Mouse (Mus musculus) MEL (cell line): ENCODE measurements around the gene Sppl2a. TPM values are rescaled to one million over a fixed set of nuclear protein-coding genes. Genes with fewer than 3 reads are reported as not detected.

ENCODE experiments used
- DNase-seq: peaks from one replicate; pipeline ENCODE4 v3.0.0; 2011; ENCODE audit warnings: low read depth, low spot score
- H3K27ac ChIP-seq: 2 replicates; pipeline ENCODE4 v1.5.1; 2012; ENCODE audit warnings: low read depth, mild to moderate bottlenecking, control low read depth, low read length, moderate library complexity; ENCODE audit not compliant: control insufficient read depth
- H3K27me3 ChIP-seq, 2 experiments: fragments of 150-350 bp in 1 of 2; sonication (generic) in 1 of 2; 2 replicates each; pipeline ENCODE4 v1.6.1; 2012; ENCODE audit warnings: low read length in 2 of 2, mild to moderate bottlenecking in 2 of 2, improper control_type of control experiment in 1 of 2, moderate library complexity in 1 of 2; ENCODE audit not compliant: insufficient read depth in 2 of 2, control insufficient read depth in 1 of 2
- H3K36me3 ChIP-seq, 2 experiments: 2 replicates each; pipeline ENCODE4 v1.6.1; 2012 to 2014; ENCODE audit warnings: low read length in 2 of 2, improper control_type of control experiment in 1 of 2, inconsistent platforms in 1 of 2, mild to moderate bottlenecking in 1 of 2; ENCODE audit not compliant: insufficient read depth in 2 of 2, control insufficient read depth in 1 of 2
- H3K4me1 ChIP-seq, 2 experiments: fragments of 150-350 bp in 1 of 2; sonication (generic) in 1 of 2; 2 replicates each; pipeline ENCODE4 v1.6.1; 2012; ENCODE audit warnings: low read length in 2 of 2, improper control_type of control experiment in 1 of 2, mild to moderate bottlenecking in 1 of 2; ENCODE audit not compliant: insufficient read depth in 2 of 2, control insufficient read depth in 1 of 2
- H3K4me3 ChIP-seq, 2 experiments: fragments of 150-350 bp in 1 of 2; sonication (generic) in 1 of 2; 2 replicates each; pipeline ENCODE4 v1.5.1; 2012; ENCODE audit warnings: low read depth in 2 of 2, low read length in 2 of 2, mild to moderate bottlenecking in 2 of 2, moderate library complexity in 2 of 2, control low read depth in 1 of 2, improper control_type of control experiment in 1 of 2; ENCODE audit not compliant: control insufficient read depth in 1 of 2, insufficient read depth in 1 of 2
- H3K79me2 ChIP-seq: 2 replicates; pipeline ENCODE4 v1.6.1; 2012; ENCODE audit warnings: mild to moderate bottlenecking, low read length, moderate library complexity; ENCODE audit not compliant: control insufficient read depth, poor library complexity, insufficient read depth
- H3K9ac ChIP-seq: 2 replicates; pipeline ENCODE4 v1.6.1; 2012; ENCODE audit warnings: low read depth, mild to moderate bottlenecking, control low read depth, low read length, moderate library complexity; ENCODE audit not compliant: control insufficient read depth, poor library complexity, severe bottlenecking
- H3K9me3 ChIP-seq: fragments of 150-350 bp; sonication (generic); replicated peaks from 2 replicates; pipeline ENCODE4 v1.6.1; 2012; ENCODE audit warnings: mild to moderate bottlenecking, low read length, improper control_type of control experiment, moderate library complexity; ENCODE audit not compliant: insufficient read depth
- CHD2 ChIP-seq: IDR thresholded peaks from 2 replicates; pipeline ENCODE4 v1.6.1; 2011; ENCODE audit warnings: low read length, improper control_type of control experiment
- CTCF ChIP-seq, 3 experiments: IDR thresholded peaks in 2 of 3; conservative IDR thresholded peaks in 1 of 3; 2 replicates each; pipeline ENCODE4 v1.5.1; 2011 to 2012; ENCODE audit warnings: low read length in 3 of 3, low read depth in 2 of 3, mild to moderate bottlenecking in 2 of 3, improper control_type of control experiment in 1 of 3, inconsistent platforms in 1 of 3, mixed read lengths in 1 of 3, moderate library complexity in 1 of 3; ENCODE audit not compliant: control insufficient read depth in 1 of 3, insufficient read depth in 1 of 3, poor library complexity in 1 of 3, severe bottlenecking in 1 of 3
- E2F4 ChIP-seq: IDR thresholded peaks from 2 replicates; pipeline ENCODE4 v1.6.1; 2011; ENCODE audit warnings: low read depth, low read length, improper control_type of control experiment, borderline replicate concordance
- ELF1 ChIP-seq: IDR thresholded peaks from 2 replicates; pipeline ENCODE4 v1.6.1; 2014; ENCODE audit warnings: low read depth, mild to moderate bottlenecking, inconsistent platforms, low read length, improper control_type of control experiment, moderate library complexity
- EP300 ChIP-seq, 2 experiments: IDR thresholded peaks; 2 replicates each; pipeline ENCODE4 v1.6.1; 2011; ENCODE audit warnings: improper control_type of control experiment in 2 of 2, low read length in 2 of 2, low read depth in 1 of 2, mild to moderate bottlenecking in 1 of 2
- ETS1 ChIP-seq: IDR thresholded peaks from 2 replicates; pipeline ENCODE4 v1.6.1; 2012; ENCODE audit warnings: low read depth, mild to moderate bottlenecking, inconsistent platforms, low read length, improper control_type of control experiment, moderate library complexity
- GATA1 ChIP-seq: IDR thresholded peaks from 2 replicates; pipeline ENCODE4 v1.6.1; 2011; ENCODE audit warnings: low read depth, low read length, improper control_type of control experiment
- HCFC1 ChIP-seq: IDR thresholded peaks from 2 replicates; pipeline ENCODE4 v1.6.1; 2012; ENCODE audit warnings: low read depth, mild to moderate bottlenecking, inconsistent platforms, low read length, improper control_type of control experiment, moderate library complexity
- KAT2A ChIP-seq: conservative IDR thresholded peaks from 2 replicates; pipeline ENCODE4 v1.6.1; 2012; ENCODE audit warnings: low read depth, low read length, improper control_type of control experiment, inconsistent platforms
- MAFK ChIP-seq: IDR thresholded peaks from 2 replicates; pipeline ENCODE4 v1.6.1; 2011; ENCODE audit warnings: low read depth, mild to moderate bottlenecking, low read length, improper control_type of control experiment, borderline replicate concordance
- MAX ChIP-seq: IDR thresholded peaks from 2 replicates; pipeline ENCODE4 v1.6.1; 2011; ENCODE audit warnings: low read length, improper control_type of control experiment
- MEF2A ChIP-seq: IDR thresholded peaks from 2 replicates; pipeline ENCODE4 v1.6.1; 2014; ENCODE audit warnings: low read depth, mild to moderate bottlenecking, inconsistent platforms, low read length, improper control_type of control experiment; ENCODE audit not compliant: poor library complexity, insufficient replicate concordance, severe bottlenecking; ENCODE audit errors: extremely low read depth
- NELFE ChIP-seq: IDR thresholded peaks from 2 replicates; pipeline ENCODE4 v1.6.1; 2011; ENCODE audit warnings: low read depth, low read length, improper control_type of control experiment
- NRF1 ChIP-seq: IDR thresholded peaks from 2 replicates; pipeline ENCODE4 v1.6.1; 2014; ENCODE audit warnings: low read depth, mild to moderate bottlenecking, inconsistent platforms, low read length, improper control_type of control experiment, moderate library complexity; ENCODE audit not compliant: poor library complexity, insufficient read depth, severe bottlenecking
- POLR2AphosphoS2 ChIP-seq: IDR thresholded peaks from 2 replicates; pipeline ENCODE4 v1.6.1; 2011; ENCODE audit warnings: low read length, improper control_type of control experiment
- POLR2AphosphoS5 ChIP-seq: IDR thresholded peaks from 2 replicates; pipeline ENCODE4 v1.6.1; 2012; ENCODE audit warnings: low read depth, borderline replicate concordance, mild to moderate bottlenecking, inconsistent platforms, low read length, moderate library complexity, mixed read lengths
- RCOR1 ChIP-seq: IDR thresholded peaks from 2 replicates; pipeline ENCODE4 v1.6.1; 2012; ENCODE audit warnings: low read depth, mild to moderate bottlenecking, inconsistent platforms, low read length, improper control_type of control experiment
- SMC3 ChIP-seq: IDR thresholded peaks from 2 replicates; pipeline ENCODE4 v1.6.1; 2011; ENCODE audit warnings: low read depth, low read length, improper control_type of control experiment
- TAL1 ChIP-seq: IDR thresholded peaks from 2 replicates; pipeline ENCODE4 v1.6.1; 2012; ENCODE audit warnings: mild to moderate bottlenecking, inconsistent platforms, low read length, moderate library complexity, mixed read lengths
- TBP ChIP-seq: IDR thresholded peaks from 2 replicates; pipeline ENCODE4 v1.8.0; 2011; ENCODE audit warnings: low read depth, low read length, improper control_type of control experiment
- TCF12 ChIP-seq: IDR thresholded peaks from 2 replicates; pipeline ENCODE4 v1.6.1; 2014; ENCODE audit warnings: low read depth, mild to moderate bottlenecking, inconsistent platforms, low read length, improper control_type of control experiment, moderate library complexity
- UBTF ChIP-seq: IDR thresholded peaks from 2 replicates; pipeline ENCODE4 v1.6.1; 2012; ENCODE audit warnings: low read depth, mild to moderate bottlenecking, inconsistent platforms, low read length, improper control_type of control experiment, moderate library complexity, borderline replicate concordance; ENCODE audit not compliant: insufficient read depth
- USF1 ChIP-seq: IDR thresholded peaks from 2 replicates; pipeline ENCODE4 v1.6.1; 2014; ENCODE audit warnings: low read depth, mild to moderate bottlenecking, inconsistent platforms, low read length, improper control_type of control experiment, moderate library complexity
- USF2 ChIP-seq, 2 experiments: IDR thresholded peaks; 2 replicates each; pipeline ENCODE4 v1.6.1; 2011 to 2012; ENCODE audit warnings: improper control_type of control experiment in 2 of 2, low read length in 2 of 2, borderline replicate concordance in 1 of 2, inconsistent platforms in 1 of 2, low read depth in 1 of 2, mild to moderate bottlenecking in 1 of 2; ENCODE audit not compliant: insufficient read depth in 1 of 2
- ZKSCAN1 ChIP-seq: IDR thresholded peaks from 2 replicates; pipeline ENCODE4 v1.6.1; 2012; ENCODE audit warnings: low read depth, mild to moderate bottlenecking, inconsistent platforms, low read length, improper control_type of control experiment, moderate library complexity
- ZNF384 ChIP-seq: IDR thresholded peaks from 2 replicates; pipeline ENCODE4 v1.6.1; 2012; ENCODE audit warnings: low read depth, mild to moderate bottlenecking, inconsistent platforms, low read length, improper control_type of control experiment
- polyA plus RNA-seq, 2 experiments: library from polyadenylated mRNA; stranded (reverse) in 1 of 2; unstranded in 1 of 2; fragments of >175 nt in 1 of 2; fragments of >200 nt in 1 of 2; gene quantifications; 2 replicates each; pipeline versions ENCODE4 v1.2.1 to v1.2.4; 2012; ENCODE audit warnings: low replicate concordance in 2 of 2, low read depth in 1 of 2; ENCODE audit not compliant: insufficient read length in 2 of 2, insufficient read depth in 1 of 2, missing spikeins in 1 of 2
- total RNA-seq: library from RNA; depleted of rRNA; stranded (reverse); fragments of 300-350 nt; gene quantifications from 2 replicates; pipeline ENCODE4 v1.2.3, GENCODE M21; 2012

Gene Sppl2a
- total and polyA plus RNA-seq, 3 experiments: 12.1 to 16.6 TPM; not detected in 1

GRCm38 (mm10) chr2:126865026-126865425 is 68.0 kb downstream of the Sppl2a start:
- no peak for TF ChIP-seq SMC3
- TF ChIP-seq KAT2A: no peak
- TF ChIP-seq E2F4: no peak
- no peak for TF ChIP-seq USF2 (IDR thresholded peaks at IDR 0.05; ENCODE audit: borderline replicate concordance in 1 of 2, insufficient read depth in 1 of 2, low read depth in 1 of 2, low read length in 2 of 2)
- no peak for TF ChIP-seq POLR2AphosphoS2
- no peak for TF ChIP-seq NRF1
- no peak for TF ChIP-seq ETS1
- TF ChIP-seq ZKSCAN1: no peak
- TF ChIP-seq CTCF (IDR thresholded peaks at IDR 0.05 in 2 of 3, conservative IDR thresholded peaks at IDR 0.05 in 1 of 3; ENCODE audit: control insufficient read depth in 1 of 3, insufficient read depth in 1 of 3, low read depth in 2 of 3, low read length in 3 of 3, poor library complexity in 1 of 3, severe bottlenecking in 1 of 3): no peak
- no peak for TF ChIP-seq UBTF
- TF ChIP-seq EP300 (IDR thresholded peaks at IDR 0.05; ENCODE audit: low read depth in 1 of 2, low read length in 2 of 2): no peak
- no peak for TF ChIP-seq TAL1
- no peak for TF ChIP-seq MAFK
- no peak for TF ChIP-seq USF1
- no peak for TF ChIP-seq HCFC1
- no peak for TF ChIP-seq POLR2AphosphoS5
- TF ChIP-seq MEF2A: no peak
- TF ChIP-seq CHD2: no peak
- no peak for TF ChIP-seq MAX
- no peak for TF ChIP-seq NELFE
- TF ChIP-seq, all 39 proteins: peak for 0
- peaks cover 0 to 4% of the 10 kb centered on the region in 2 experiments; a peak in 1 of 4 replicates for H3K4me1 ChIP-seq

GRCm38 (mm10) chr2:126844751-126845150 is 88.3 kb downstream of the Sppl2a start:
- peaks cover 0 to 4% of the 10 kb centered on the region in 2 experiments; a peak in 2 of 4 replicates for H3K4me1 ChIP-seq
- no peaks in the 10 kb centered on the region for H3K79me2 ChIP-seq
- TF ChIP-seq USF1: no peak
- TF ChIP-seq TCF12: no peak
- no peak for TF ChIP-seq CHD2
- TF ChIP-seq MEF2A: no peak
- no peak for TF ChIP-seq POLR2AphosphoS2
- TF ChIP-seq MAX: no peak
- TF ChIP-seq POLR2AphosphoS5: no peak
- TF ChIP-seq TAL1: no peak
- TF ChIP-seq ELF1: no peak
- no peak for TF ChIP-seq ETS1
- TF ChIP-seq ZKSCAN1: no peak
- TF ChIP-seq CTCF (IDR thresholded peaks at IDR 0.05 in 2 of 3, conservative IDR thresholded peaks at IDR 0.05 in 1 of 3; ENCODE audit: control insufficient read depth in 1 of 3, insufficient read depth in 1 of 3, low read depth in 2 of 3, low read length in 3 of 3, poor library complexity in 1 of 3, severe bottlenecking in 1 of 3): no peak; a peak in 1 of 6 replicates
- no peak for TF ChIP-seq MAFK
- TF ChIP-seq TBP: no peak
- no peak for TF ChIP-seq ZNF384
- TF ChIP-seq RCOR1: no peak
- TF ChIP-seq KAT2A: no peak
- no peak for TF ChIP-seq GATA1
- TF ChIP-seq, all 39 proteins: peak for 0
- no peak overlapping the region for H3K4me3 ChIP-seq
- H3K27ac ChIP-seq: no peak overlapping the region
- H3K9ac ChIP-seq: no peak overlapping the region
- H3K27me3 ChIP-seq: no peaks in the 10 kb centered on the region
- no peaks in the 10 kb centered on the region for H3K9me3 ChIP-seq
- DNase-seq: peak; percentile 28
- H3K36me3 ChIP-seq: peaks cover 6 to 24% of the 10 kb centered on the region in 2 experiments

More at GRCm38 (mm10) chr2:126865026-126865425, 68.0 kb downstream of the Sppl2a start:
- H3K36me3 ChIP-seq: peaks cover 0 to 9% of the 10 kb centered on the region in 2 experiments; a peak in 2 of 4 replicates
- H3K4me3 ChIP-seq: no peak overlapping the region
- no peaks in the 10 kb centered on the region for H3K27me3 ChIP-seq
- no peak overlapping the region for H3K27ac ChIP-seq
- peaks cover 53% of the 10 kb centered on the region for H3K79me2 ChIP-seq
- no peaks in the 10 kb centered on the region for H3K9me3 ChIP-seq
- no peak for DNase-seq
- H3K9ac ChIP-seq: no peak overlapping the region
